Mouse (Mus musculus) A20 (cell line): Measurements from ENCODE around the gene Svop.

Experiments
- DNase-seq: peaks from one replicate; pipeline ENCODE4 v3.0.0-alpha.2; 2011; ENCODE audit warnings: low read depth, low spot score

Svop gene

DNA sequence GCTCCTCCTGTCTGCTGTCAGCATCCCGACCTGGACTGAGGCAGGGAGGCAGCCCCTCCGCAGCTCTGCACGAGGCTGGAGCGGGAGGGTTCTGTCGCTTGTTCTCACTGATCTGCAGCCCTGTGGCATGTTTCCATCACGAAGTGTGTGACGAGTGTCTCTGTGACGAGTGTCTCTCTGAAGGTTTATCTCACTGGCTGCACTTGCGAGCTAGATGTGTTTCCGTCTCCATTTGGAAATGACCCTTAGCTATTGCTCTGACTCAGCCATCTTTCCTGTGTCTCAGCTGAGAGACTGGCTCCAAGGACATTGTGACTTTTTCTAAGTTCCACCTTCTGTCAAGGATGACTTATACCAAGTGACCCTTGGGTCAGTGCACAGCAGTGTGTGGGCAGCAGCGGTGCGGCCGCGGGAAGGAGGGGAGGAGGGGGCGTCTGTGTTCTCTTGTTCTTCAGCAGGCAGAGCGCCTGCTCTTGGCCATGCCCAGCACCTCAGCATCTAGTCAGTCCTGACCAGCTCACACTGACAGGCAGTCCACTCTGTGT lies 15.1 kb upstream of the Svop start:
- no peak for DNase-seq

DNA sequence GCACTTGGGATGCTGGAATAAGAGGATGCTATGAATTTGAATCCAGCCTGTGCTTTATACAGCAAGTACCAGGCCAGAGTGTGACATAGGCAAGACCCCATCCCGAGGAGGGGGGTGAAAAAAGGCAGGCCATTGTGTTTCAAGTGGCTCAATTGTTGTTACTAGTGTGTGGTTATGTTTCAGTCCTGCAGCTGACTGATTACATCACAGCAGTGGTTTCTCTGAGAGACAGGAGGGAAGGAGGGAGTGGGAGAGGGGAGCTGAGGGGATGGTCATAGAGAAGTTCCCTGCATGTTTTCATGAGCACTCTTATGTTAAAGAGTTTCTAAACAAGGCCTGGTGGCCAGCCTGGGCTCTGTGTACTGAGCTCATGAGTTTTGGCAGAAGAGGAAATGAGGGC lies 11.4 kb upstream of the Svop start:
- no peak for DNase-seq

- no peak for DNase-seq
Observed at GRCm38 (mm10) chr5:114101873-114102272, 10.5 kb upstream of the Svop start.

GRCm38 (mm10) chr5:114100390-114101099 lies 9.2 kb upstream of the Svop start:
- no peak for DNase-seq

- DNase-seq, result peak; percentile 94
Observed at GRCm38 (mm10) chr5:114099709-114100389, 8.5 kb upstream of the Svop start.

GRCm38 (mm10) chr5:114090421-114091013 lies 853 bp downstream of the Svop start:
- no peak for DNase-seq

GRCm38 (mm10) chr5:114087875-114088480 lies 3.4 kb downstream of the Svop start:
- DNase-seq, result peak; percentile 30

GRCm38 (mm10) chr5:114085501-114085900 lies 5.9 kb downstream of the Svop start:
- DNase-seq, result no peak

DNA sequence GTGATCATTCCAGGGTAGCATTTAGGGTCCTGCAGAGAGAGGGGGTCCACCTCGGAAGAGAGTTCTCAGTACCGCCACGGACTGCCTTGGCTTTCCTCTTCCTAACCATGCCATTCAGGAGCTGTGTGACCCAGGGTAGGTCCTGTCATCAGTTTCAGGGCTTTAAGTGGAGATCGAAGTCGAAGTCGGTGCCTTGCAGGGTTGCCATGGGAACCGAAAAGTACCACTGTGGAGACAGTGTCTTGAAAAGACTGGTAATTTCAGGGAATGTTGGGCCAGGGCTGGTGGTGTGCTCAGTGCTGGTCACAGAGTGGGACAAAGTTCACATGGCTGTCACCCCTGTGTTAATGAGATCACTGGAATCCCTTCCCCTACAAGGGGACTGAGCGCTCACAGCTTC lies 14.4 kb downstream of the Svop start:
- DNase-seq, result no peak

DNA sequence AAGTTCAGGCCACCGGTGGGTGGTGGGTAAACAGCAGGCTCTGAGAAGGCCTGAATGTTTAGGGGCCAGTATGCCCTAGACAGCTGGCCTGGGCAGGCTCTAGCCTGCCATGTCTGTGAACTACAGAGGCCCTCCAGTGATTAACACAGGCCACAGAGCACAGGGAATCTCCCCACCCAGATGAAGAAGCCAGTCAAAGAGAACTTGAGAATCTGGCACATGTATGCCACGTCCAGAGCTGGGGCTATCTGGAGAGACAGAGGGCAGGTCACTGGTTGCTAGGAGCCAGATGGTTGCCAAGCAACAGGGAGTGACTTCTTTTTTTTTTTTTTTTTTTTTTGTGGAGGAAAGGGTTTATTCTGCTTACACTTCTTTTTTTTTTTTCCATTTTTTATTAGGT lies 19.1 kb downstream of the Svop start:
- no peak for DNase-seq

DNA sequence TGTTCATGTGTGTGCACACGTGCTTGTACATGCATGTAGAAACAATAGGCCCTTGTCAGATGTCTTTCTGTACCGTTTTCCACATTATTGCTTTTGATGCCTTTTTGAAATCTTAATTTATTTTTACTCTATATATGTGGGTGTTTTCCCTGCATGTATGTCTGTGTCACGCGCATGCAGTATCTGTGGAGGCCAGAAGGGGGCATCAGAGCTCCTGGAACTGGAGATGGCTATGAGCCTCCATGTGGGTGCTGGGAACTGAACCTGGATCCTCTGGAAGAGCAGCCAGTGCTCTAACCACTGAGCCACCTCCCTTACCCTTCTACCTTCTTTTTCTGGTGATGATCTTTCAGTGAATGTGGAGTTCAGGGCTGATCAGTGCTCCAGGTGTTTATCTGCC lies 20.5 kb downstream of the Svop start:
- no peak for DNase-seq

- DNase-seq, result no peak
Observed at GRCm38 (mm10) chr5:114067982-114068381, 23.4 kb downstream of the Svop start.

DNA sequence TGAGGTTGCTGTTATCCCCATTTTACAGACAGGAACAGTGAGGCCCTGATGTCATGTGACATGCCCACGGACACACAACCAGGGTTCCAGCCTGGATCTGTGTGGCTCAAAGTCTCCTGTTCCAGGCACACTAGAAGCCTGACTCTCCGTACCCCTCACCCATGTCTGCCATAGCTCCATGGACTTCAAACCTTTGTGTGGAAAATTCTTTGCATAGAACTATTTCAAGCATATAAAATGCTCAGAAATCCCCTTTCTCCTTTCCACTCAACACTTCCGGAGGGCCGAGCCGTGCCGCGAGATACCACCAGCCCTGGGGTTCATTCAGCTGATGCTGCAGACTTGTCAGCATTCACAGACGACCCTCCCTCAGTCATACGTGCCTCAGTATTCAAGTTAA lies 23.8 kb downstream of the Svop start:
- no peak for DNase-seq

- no peak for DNase-seq
Observed at GRCm38 (mm10) chr5:114066601-114067000, 24.8 kb downstream of the Svop start.

GRCm38 (mm10) chr5:114065161-114065560 lies 26.2 kb downstream of the Svop start, which contains the start of gene Usp30:
TSS of gene Usp30 (plus strand) at chr5:114065461.
- DNase-seq, result no peak

GRCm38 (mm10) chr5:114063958-114064357 lies 27.4 kb downstream of the Svop start:
- DNase-seq, result no peak

DNA sequence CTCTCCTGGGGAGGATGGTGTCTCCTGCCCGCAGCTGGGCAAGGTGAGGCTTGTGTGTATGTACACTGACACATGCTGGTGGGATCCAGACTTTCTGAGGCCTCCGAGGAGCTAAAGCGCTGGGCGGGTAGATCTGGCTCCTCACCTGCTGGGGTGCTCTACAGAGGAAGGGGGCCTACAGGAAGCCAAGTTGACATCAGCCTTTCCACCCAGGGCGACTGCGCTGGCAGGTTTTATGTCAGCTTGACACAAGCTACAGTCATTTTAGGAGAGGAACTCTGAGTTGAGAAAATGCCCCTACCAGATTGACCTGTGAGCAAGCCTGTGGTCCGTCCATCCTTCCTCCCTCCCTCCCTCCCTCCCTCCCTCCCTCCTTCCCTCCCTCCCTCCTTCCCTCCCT lies 29.7 kb downstream of the Svop start:
- peak; percentile 39 for DNase-seq

DNA sequence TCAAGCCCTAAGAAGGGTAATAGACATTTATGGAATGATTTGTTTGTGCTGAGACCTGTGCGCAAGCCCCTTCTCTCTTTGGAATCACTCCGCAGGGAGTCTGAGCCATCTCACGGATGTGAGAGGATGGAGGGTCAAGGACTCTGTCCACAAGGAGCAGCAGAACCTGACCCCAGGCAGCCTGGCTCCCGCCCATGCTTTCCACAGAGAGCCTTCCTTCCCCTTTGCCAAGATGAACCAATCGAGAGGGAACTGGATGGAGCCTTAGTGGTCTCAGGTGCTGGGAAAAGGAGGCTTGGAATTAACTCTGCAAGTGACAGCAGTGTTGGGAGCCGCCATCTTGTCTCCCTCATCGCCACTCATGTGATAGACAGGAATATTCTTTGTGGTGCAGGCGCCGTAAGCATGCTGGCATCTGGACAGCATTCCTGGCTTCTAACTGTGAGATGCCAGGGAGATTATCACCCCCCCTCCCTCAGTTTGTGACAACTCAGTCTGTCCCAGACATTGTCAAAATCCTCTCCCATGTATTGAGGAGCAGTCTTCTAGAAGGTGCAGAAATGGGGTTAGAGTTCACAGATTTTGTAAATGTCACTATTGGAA lies 34.1 kb downstream of the Svop start:
- no peak for DNase-seq

- DNase-seq, result peak; percentile 66
Observed at GRCm38 (mm10) chr5:114052246-114052761, 39.1 kb downstream of the Svop start.

DNA sequence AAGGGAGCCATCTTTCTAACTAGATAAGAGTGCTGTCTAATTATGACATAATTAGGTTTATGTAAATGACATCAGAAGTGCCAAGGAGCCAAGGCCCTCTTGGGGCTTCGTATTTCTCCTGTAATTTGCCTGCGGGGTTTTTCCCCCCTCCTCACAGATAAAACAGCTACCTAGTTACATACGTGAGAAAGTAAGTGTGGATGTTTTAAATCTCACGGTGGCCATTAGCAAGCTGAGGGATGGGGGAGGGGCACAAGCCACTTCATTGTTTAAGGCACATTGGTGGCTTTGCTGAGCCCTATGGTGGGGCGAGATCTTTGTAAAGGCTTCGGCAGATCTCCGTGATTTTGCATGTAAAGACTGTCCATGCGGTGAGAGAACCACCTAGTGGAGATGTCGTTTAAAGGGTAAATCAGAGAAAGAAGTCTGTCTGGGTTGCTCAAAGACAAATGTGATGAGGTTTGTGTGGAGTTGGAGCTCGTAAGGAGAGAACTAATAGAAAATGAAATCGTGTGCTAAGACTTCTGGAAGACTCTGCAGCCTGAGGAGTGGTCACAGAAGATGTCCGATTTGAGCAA lies 42.5 kb downstream of the Svop start:
- peak; percentile 42 for DNase-seq

DNA sequence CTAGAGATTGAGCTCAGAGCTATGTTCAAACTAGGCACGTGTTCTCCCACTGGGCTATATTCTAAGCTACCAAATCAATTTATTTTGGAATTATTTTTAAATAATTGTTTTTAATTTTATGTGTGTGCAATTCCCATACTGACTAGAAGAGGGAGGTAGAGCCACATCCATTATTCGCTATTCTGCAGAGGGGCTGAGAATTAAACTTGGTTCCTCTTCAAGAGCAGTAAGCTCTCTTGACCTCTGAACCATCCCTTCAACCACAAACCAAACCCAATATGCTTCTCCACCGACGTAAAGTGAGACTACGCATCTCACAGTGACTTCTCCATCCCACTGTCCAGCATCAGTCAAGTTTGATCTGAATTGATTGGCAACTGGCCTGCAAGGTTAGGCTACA lies 44.2 kb downstream of the Svop start:
- DNase-seq, result peak; percentile 54
